Mouse (Mus musculus) limb, embryonic 13.5 days (tissue): Measurements from ENCODE around the gene Hist1h4b. TPM values are rescaled to one million over a fixed set of nuclear protein-coding genes. Genes with fewer than 3 reads are reported as not detected.
"Not testable (repeated sequence)": the region's sequence is repeated elsewhere in the genome, so short reads cannot be mapped to it uniquely, and the experiment has no call there.

ENCODE experiments used
- ATAC-seq: fragments of 200-750 bp; cut with Nextera tagmentation; 2 replicates; pipeline ENCODE4 v1.8.0; 2017; ENCODE audit warnings: low read depth, moderate number of reproducible peaks, moderate TSS enrichment; ENCODE audit not compliant: low FRiP score
- H3K27ac ChIP-seq: fragments of 300-500 bp; sonication (generic); 2 replicates; pipeline ENCODE4 v1.5.1; 2015; ENCODE audit warnings: inconsistent platforms, mild to moderate bottlenecking, moderate library complexity
- H3K27me3 ChIP-seq: fragments of 300-500 bp; sonication (generic); 2 replicates; pipeline ENCODE4 v1.6.1; 2015; ENCODE audit warnings: mild to moderate bottlenecking, inconsistent platforms
- H3K36me3 ChIP-seq: fragments of 300-500 bp; sonication (generic); 2 replicates; pipeline ENCODE4 v1.6.1; 2015; ENCODE audit warnings: inconsistent platforms, mild to moderate bottlenecking, moderate library complexity
- H3K4me1 ChIP-seq: fragments of 300-500 bp; sonication (generic); 2 replicates; pipeline ENCODE4 v1.6.1; 2015; ENCODE audit warnings: inconsistent platforms
- H3K4me2 ChIP-seq: fragments of 300-500 bp; sonication (generic); replicated peaks from 2 replicates; pipeline ENCODE4 v1.6.1; 2015; ENCODE audit warnings: inconsistent platforms, mild to moderate bottlenecking, moderate library complexity
- H3K4me3 ChIP-seq: fragments of 300-500 bp; sonication (generic); 2 replicates; pipeline ENCODE4 v1.5.1; 2015; ENCODE audit warnings: moderate library complexity, mild to moderate bottlenecking, inconsistent platforms
- H3K9ac ChIP-seq: fragments of 300-500 bp; sonication (generic); 2 replicates; pipeline ENCODE4 v1.6.1; 2015; ENCODE audit warnings: mild to moderate bottlenecking, inconsistent platforms
- H3K9me3 ChIP-seq: fragments of 300-500 bp; sonication (generic); 2 replicates; pipeline ENCODE4 v1.6.1; 2016; ENCODE audit warnings: inconsistent platforms
- WGBS: fragments of 180-500 bp; shearing (Covaris S2); methylation state at CpG from one replicate; pipeline ENCODE4 v1.1.7; 2015; 5-methylcytosine and 5-hydroxymethylcytosine counted together
- polyA plus RNA-seq: library from polyadenylated mRNA; unstranded; fragments of >200 nt; fragmentation: Nextera tagmentation; extraction: Ambion mirVana; gene quantifications from 2 replicates; pipeline ENCODE4 v1.2.1, GENCODE M21; 2015

Hist1h4b gene
- polyA plus RNA-seq, 1 experiment from 2014 or later, result 7.2 TPM

DNA sequence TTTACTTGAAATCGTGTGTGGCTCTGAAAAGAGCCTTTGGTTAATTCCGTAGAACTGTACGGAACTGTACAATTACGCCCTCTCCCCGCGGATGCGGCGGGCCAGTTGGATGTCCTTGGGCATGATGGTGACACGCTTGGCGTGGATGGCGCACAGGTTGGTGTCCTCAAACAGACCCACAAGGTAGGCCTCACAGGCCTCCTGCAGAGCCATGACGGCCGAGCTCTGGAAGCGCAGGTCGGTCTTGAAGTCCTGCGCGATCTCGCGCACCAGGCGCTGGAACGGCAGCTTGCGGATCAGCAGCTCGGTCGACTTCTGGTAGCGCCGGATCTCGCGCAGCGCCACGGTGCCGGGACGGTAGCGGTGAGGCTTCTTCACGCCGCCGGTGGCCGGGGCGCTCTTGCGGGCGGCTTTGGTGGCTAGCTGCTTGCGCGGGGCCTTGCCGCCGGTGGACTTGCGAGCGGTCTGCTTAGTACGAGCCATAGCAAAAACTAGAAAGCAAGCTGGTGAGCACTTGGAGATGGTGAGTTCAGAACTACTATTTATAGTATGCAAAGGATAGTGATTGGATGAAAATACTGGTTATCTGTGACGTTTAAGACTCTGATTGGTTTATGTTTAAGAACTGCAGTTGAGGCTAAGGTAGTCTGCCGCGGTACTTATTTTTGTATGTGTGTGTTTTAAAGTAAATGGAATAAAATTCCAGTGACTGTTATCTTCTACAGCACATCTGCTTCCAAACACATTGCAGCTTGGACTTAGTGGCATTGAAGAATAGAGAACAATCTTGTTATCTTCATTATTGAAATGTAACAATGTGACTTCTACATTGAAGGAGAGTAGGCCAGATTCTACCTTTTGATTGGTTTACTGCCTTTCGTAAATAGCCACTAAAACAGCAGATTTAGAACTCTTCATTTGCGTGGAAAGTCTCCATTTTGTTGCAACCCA lies 5.3 kb downstream of the Hist1h4b start, which contains the start of gene Hist1h3a:
TSS of gene Hist1h3a (minus strand) at position 516 of the 951 bp plus-strand sequence.
- peak; percentile 77 for ATAC-seq
- Histone ChIP-seq H3K4me2 (peak within 1 kb of the TSS; percentile 92), H3K4me1 (peaks cover 26% of the 10 kb centered on the region), H3K9ac (peak within 1 kb of the TSS; percentile 74), H3K4me3 (peak within 1 kb of the TSS; percentile 59), H3K27ac (peak within 1 kb of the TSS; percentile 97)
- WGBS, result 1% methylated on average over 29 of the region's 52 CpGs
- H3K9me3 ChIP-seq, H3K27me3 ChIP-seq, H3K36me3 ChIP-seq: not testable (repeated sequence)

DNA sequence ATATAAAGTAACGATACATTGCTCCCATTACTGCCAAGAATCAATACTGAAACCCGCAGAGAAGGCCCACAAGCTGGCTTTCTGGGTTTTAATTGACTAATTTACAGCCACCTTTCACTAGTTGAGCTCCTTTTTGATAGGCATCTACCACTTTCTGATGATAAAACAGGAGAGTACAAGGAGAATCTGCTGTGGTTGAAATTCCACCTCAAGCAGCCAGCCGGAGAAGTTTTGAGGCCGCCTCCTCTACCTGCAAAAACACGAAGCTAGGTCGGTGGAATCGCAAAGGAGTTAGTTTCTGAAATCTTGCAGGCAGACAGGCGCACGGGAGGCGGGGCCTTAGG lies 6.4 kb downstream of the Hist1h4b start:
- under 1% methylated on average over 10 of the region's 10 CpGs for WGBS
- Histone ChIP-seq H3K9ac (peak overlapping the region; percentile 64), H3K27ac (peak overlapping the region; percentile 97), H3K36me3 (no peaks in the 10 kb centered on the region), H3K4me2 (peak overlapping the region; percentile 92), H3K27me3 (no peaks in the 10 kb centered on the region), H3K9me3 (no peaks in the 10 kb centered on the region), H3K4me3 (peak overlapping the region; percentile 59), H3K4me1 (peaks cover 18% of the 10 kb centered on the region)
- no peak for ATAC-seq

DNA sequence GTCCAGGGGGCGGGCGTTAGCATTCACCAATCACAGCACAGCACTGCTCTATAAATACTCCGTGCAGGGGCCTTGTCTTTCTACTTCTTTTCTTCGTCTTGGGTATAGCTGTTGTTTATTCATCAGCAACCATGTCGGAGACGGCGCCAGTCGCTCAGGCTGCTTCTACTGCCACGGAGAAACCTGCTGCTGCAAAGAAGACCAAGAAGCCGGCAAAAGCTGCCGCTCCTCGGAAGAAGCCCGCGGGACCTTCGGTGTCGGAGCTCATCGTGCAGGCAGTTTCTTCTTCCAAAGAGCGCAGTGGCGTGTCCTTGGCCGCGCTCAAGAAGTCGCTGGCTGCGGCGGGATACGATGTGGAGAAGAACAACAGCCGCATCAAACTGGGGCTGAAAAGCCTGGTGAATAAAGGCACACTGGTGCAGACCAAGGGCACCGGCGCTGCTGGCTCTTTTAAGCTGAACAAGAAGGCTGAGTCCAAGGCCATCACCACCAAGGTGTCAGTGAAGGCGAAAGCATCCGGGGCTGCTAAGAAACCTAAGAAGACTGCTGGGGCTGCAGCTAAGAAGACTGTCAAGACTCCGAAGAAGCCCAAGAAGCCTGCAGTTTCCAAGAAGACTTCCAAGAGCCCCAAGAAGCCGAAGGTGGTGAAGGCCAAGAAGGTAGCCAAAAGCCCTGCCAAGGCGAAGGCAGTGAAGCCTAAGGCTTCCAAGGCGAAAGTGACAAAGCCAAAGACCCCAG lies 6.9 kb downstream of the Hist1h4b start, which contains the start of gene Hist1h1a:
TSS of gene Hist1h1a (plus strand) at position 81 of the 738 bp plus-strand sequence.
- H3K4me1 ChIP-seq, result peaks cover 18% of the 10 kb centered on the region
- no peaks in the 10 kb centered on the region for H3K36me3 ChIP-seq
- peak within 1 kb of the TSS; percentile 59 for H3K4me3 ChIP-seq
- H3K9ac ChIP-seq, result peak within 1 kb of the TSS; percentile 88
- peak; percentile 70 for ATAC-seq
- no peaks in the 10 kb centered on the region for H3K27me3 ChIP-seq
- 3% methylated on average over 34 of the region's 34 CpGs for WGBS
- no peaks in the 10 kb centered on the region for H3K9me3 ChIP-seq
- peak within 1 kb of the TSS; percentile 92 for H3K4me2 ChIP-seq
- H3K27ac ChIP-seq, result peak within 1 kb of the TSS; percentile 97

DNA sequence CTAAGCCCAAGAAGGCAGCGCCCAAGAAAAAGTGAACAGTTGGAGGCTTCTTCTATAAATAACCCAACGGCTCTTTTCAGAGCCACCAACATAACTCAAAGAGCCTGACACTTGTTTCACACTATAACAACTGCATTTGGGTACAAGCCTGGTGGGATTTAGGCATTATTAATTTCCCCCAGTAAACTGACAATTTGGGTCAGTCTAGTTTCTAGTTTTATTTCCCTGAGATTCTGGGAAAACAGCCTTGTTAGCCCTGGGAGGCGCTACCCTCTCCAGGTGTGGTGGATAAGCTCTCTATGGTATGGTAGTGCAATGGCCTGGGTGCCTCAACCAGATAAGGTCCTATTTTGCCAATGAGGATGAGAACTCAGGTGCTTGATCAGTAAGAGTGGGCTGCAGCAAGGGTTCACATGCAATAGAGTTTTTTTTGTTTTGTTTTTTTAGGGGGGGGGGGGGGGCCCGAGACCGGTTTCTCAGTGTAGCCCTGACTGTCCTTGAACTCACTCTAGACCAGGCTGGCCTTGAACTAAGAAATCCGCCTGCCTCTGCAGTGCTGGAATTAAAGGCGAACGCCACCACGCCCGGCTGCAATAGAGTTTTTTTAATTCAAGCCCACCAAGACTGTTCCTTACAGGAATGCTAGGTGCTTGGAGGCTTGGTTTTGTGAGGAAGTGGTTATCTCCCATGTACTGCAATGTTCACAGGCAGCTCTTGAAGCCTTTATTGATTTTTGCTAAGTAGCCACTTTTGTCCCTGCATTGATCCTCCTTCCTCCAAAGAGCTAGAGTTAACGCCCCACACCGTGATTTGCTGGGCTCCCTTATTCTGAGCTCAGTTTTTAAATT lies 7.7 kb downstream of the Hist1h4b start:
- Histone ChIP-seq H3K36me3 (no peaks in the 10 kb centered on the region), H3K27me3 (no peaks in the 10 kb centered on the region), H3K9me3 (no peaks in the 10 kb centered on the region), H3K4me3 (peak overlapping the region; percentile 59), H3K9ac (peak overlapping the region; percentile 88), H3K4me2 (peak overlapping the region; percentile 92), H3K4me1 (peaks cover 18% of the 10 kb centered on the region), H3K27ac (peak overlapping the region; percentile 97)
- 32% methylated on average over 12 of the region's 12 CpGs for WGBS
- no peak for ATAC-seq

DNA sequence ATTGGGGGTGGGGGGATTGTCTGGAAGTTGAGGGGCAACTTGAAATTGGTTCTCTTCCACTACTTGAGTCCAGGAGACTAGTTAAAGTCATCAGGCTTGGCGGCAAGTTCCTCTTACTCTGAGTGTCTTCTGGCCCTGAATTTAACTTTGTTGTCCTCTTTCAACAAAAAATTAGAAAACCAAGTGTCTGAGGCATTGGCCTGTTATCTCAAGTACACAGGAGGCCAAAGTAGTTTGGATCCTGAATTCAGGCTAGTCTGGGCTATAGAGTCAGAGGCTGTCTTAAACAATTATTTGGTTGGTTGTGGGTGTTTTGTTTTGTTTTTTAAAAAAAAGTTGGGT lies 8.3 kb downstream of the Hist1h4b start:
- 61% methylated on average over 1 of the region's 1 CpGs for whole genome bisulfite sequencing
- no peak overlapping the region for H3K4me3 ChIP-seq
- 0 out of 2 replicates have a peak overlapping the region, but pooled peaks have one; percentile 97 for H3K27ac ChIP-seq
- H3K4me2 ChIP-seq, result peak overlapping the region; percentile 92; the same call in 1 of the 2 replicates
- H3K36me3 ChIP-seq, result no peaks in the 10 kb centered on the region
- ATAC-seq, result no peak
- H3K4me1 ChIP-seq, result peaks cover 14% of the 10 kb centered on the region
- no peaks in the 10 kb centered on the region for H3K27me3 ChIP-seq
- H3K9me3 ChIP-seq, result no peaks in the 10 kb centered on the region
- H3K9ac ChIP-seq, result no peak overlapping the region

DNA sequence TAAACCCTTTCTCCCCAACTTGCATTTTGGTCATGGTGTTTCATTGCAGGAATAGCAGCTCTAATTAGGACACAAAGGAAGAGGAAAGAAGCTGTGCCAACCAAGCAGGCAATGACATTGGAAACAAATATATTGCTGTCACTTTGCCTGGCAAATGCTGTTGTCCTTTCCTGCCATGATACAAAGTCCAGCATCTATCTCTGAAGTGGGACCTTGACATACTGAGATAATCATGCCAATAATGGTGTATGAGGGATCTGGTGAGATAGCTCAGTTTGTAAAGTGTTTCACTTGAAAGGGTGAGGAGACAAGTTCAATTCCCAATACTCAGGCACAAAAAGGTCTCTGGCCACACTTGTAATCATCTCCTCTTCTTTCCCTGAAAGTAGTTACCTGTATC lies 10.0 kb downstream of the Hist1h4b start:
- Histone ChIP-seq H3K27ac (no peak overlapping the region), H3K4me2 (no peak overlapping the region), H3K27me3 (no peaks in the 10 kb centered on the region), H3K4me1 (peaks cover 9% of the 10 kb centered on the region), H3K9ac (no peak overlapping the region), H3K4me3 (no peak overlapping the region), H3K36me3 (no peaks in the 10 kb centered on the region), H3K9me3 (no peaks in the 10 kb centered on the region)
- no peak for ATAC-seq

DNA sequence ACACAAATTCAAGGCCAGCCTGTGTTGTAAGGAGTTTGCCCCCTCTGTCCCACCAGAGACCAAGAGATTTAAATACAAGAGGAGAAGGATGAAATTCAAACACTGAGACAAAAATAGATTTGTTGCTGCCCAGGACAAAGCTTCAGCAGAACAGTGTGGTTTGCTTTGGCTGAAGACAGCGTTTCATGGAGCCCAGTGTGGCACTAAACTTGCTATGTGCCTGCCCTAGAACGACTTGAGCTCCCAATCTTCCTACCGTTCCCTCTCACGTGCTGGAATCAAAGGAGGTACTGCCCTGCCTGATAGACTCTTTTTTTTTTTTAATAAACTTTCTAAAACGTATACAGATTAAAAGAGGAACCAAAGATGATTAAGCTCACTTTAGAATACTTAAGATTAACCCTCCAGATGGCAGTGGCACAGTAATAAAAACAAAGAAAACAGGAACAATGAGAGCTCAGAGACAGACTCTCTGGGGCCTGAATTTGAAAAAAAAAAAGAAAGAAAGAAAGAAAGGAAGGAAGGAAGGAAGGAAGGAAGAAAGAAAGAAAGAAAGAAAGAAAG lies 12.1 kb downstream of the Hist1h4b start:
- H3K4me1 ChIP-seq, result peaks cover 12% of the 10 kb centered on the region
- no peak for ATAC-seq
- WGBS, result 55% methylated on average over 5 of the region's 5 CpGs
- no peaks in the 10 kb centered on the region for H3K36me3 ChIP-seq
- H3K27me3 ChIP-seq, result no peaks in the 10 kb centered on the region
- no peak overlapping the region for H3K4me2 ChIP-seq
- no peaks in the 10 kb centered on the region for H3K9me3 ChIP-seq
- H3K4me3 ChIP-seq, result no peak overlapping the region
- no peak overlapping the region for H3K9ac ChIP-seq
- no peak overlapping the region for H3K27ac ChIP-seq

DNA sequence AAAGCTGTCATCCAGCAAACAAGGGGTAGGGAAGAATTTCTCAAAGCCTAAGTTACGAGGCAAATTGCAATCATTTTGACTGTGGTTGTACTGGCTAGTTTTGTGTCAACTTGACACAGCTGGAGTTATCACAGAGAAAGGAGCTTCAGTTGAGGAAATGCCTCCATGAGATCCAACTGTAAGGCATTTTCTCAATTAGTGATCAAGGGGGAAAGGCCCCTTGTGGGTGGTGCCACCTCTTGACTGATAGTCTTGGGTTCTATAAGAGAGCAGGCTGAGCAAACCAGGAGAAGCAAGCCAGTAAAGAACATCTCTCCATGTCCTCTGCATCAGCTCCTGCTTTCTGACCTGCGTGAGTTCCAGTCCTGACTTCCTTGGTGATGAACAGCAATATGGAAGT lies 12.8 kb downstream of the Hist1h4b start, which contains the start of gene Trim38:
TSS of gene Trim38 (plus strand) at position 301 of the 400 bp plus-strand sequence.
- H3K4me2 ChIP-seq, H3K9me3 ChIP-seq, H3K36me3 ChIP-seq, H3K4me3 ChIP-seq, ATAC-seq, H3K27me3 ChIP-seq, H3K9ac ChIP-seq, H3K4me1 ChIP-seq, H3K27ac ChIP-seq: not testable (repeated sequence)
- 81% methylated on average over 2 of the region's 2 CpGs for WGBS

DNA sequence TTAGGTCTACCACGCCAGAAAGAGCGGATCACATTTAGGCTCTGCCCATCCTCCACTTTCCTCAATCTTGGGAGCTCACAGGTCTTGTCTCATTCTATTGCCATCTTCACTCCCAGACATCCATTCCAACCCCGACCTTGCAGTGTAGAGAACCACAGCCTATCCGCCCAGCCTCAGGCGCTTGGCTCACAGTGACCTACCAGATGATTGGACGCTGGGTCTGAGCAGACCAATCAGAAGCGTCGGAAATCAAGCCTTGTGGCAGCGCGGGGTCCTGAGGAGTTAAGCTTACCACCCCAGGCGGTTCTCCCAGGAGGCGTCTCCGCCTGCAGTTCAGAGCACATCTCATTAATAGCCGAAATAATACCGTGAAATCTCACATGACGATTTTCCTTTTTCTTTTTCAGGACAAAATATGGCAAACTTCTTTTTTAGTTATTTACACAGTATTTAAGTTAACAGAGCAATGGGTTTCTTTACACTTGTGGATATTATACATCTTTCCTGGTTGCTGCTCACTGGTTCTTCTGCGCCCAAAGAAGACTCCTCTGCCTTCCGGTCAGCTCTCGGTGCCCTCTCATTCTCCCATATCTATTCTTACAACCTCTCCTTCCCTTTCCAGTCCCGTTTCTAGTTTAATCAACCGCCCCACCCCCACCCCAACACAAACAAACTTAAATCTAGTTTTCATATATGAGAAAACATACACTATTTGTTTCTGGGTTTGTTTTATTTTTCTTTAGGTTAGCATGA lies 15.9 kb downstream of the Hist1h4b start:
- Histone ChIP-seq H3K4me1 (peaks cover 4% of the 10 kb centered on the region; the same call in 1 of the 2 replicates), H3K36me3 (no peaks in the 10 kb centered on the region), H3K27me3 (no peaks in the 10 kb centered on the region), H3K9me3 (no peaks in the 10 kb centered on the region), H3K4me2 (peak overlapping the region; percentile 52), H3K9ac (no peak overlapping the region), H3K4me3 (no peak overlapping the region), H3K27ac (no peak overlapping the region)
- 24% methylated on average over 21 of the region's 21 CpGs for WGBS
- ATAC-seq, result peak; percentile 87

DNA sequence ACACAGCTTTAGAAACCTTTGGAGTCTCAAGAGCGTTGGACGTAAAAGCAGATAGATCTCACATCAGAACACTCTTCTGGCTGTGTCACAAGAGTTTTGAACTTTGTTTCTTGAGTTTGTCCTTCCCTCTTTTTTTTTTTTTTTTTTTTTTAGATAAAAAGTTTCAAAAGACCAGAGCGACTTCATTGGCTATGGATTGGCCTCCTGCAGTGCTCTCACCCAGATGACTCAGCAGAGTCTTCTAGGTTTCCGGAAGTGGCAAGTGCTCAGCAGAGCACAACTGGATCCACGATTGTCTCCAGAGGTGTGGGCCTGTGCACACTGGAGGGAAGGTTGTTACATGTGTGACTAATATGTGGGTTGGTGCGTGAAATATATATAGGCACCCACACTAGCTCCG lies 21.5 kb downstream of the Hist1h4b start:
- no peak overlapping the region for H3K9ac ChIP-seq
- H3K4me3 ChIP-seq, result no peak overlapping the region
- H3K27me3 ChIP-seq, result no peaks in the 10 kb centered on the region
- H3K9me3 ChIP-seq, result no peaks in the 10 kb centered on the region
- H3K27ac ChIP-seq, result no peak overlapping the region
- H3K4me2 ChIP-seq, result no peak overlapping the region
- no peak for ATAC-seq
- H3K4me1 ChIP-seq, result no peaks in the 10 kb centered on the region
- 88% methylated on average over 7 of the region's 7 CpGs for WGBS
- no peaks in the 10 kb centered on the region for H3K36me3 ChIP-seq

DNA sequence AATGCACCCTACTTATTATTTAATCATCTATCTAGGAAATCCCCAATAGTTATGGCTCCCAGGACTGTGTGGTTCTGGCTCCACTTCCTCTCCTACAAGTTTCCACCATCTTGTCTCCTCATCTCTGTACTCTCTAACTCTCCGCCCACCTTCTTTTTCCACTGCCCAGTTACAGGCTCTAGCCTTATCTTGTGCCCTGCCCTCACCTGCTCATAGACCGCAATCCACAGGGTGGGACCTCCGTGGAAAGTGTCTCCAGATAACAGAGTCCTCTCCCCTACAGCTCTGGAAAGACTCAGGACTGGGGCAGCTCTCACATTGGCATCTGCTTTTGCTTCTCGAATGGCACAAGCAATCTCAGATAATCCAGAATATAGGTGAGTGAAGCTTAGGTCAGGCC lies 22.2 kb downstream of the Hist1h4b start:
- ATAC-seq, result no peak
- no peak overlapping the region for H3K27ac ChIP-seq
- no peaks in the 10 kb centered on the region for H3K36me3 ChIP-seq
- WGBS, result 86% methylated on average over 4 of the region's 4 CpGs
- H3K9me3 ChIP-seq, result no peaks in the 10 kb centered on the region
- no peak overlapping the region for H3K4me3 ChIP-seq
- no peaks in the 10 kb centered on the region for H3K27me3 ChIP-seq
- H3K9ac ChIP-seq, result no peak overlapping the region
- no peak overlapping the region for H3K4me2 ChIP-seq
- no peaks in the 10 kb centered on the region for H3K4me1 ChIP-seq
